Mouse (Mus musculus): ENCODE measurements around the gene Tcf23.

- TF ChIP-seq GATA1 (IDR thresholded peaks at IDR 0.05; ENCODE audit: borderline replicate concordance, low read length) (no peak), FLI1 (IDR thresholded peaks at IDR 0.05; ENCODE audit: low read length) (no peak)
Measured at GRCm38 (mm10) chr5:30934725-30935461, 33.6 kb upstream of the Tcf23 start.
